Mouse (Mus musculus) stomach, embryonic 15.5 days (tissue): ENCODE results near the gene Nampt. TPM values are rescaled to one million over a fixed set of nuclear protein-coding genes. Genes with fewer than 3 reads are reported as not detected.

Experiments
- ATAC-seq: fragments of 200-750 bp; cut with Nextera tagmentation; 2 replicates; pipeline ENCODE4 v1.8.0; 2017; ENCODE audit warnings: low read depth, moderate number of reproducible peaks, moderate TSS enrichment; ENCODE audit not compliant: insufficient read depth, low FRiP score
- H3K27ac ChIP-seq: fragments of 300-500 bp; sonication (generic); 2 replicates; pipeline ENCODE4 v1.5.1; 2015; ENCODE audit warnings: mild to moderate bottlenecking, inconsistent platforms
- H3K27me3 ChIP-seq: fragments of 300-500 bp; sonication (generic); replicated peaks from 2 replicates; pipeline ENCODE4 v1.6.1; 2015; ENCODE audit warnings: inconsistent platforms
- H3K36me3 ChIP-seq: fragments of 300-500 bp; sonication (generic); 2 replicates; pipeline ENCODE4 v1.6.1; 2015; ENCODE audit warnings: inconsistent platforms
- H3K4me1 ChIP-seq: fragments of 300-500 bp; sonication (generic); 2 replicates; pipeline ENCODE4 v1.6.1; 2015; ENCODE audit warnings: inconsistent platforms
- H3K4me2 ChIP-seq: fragments of 300-500 bp; sonication (generic); 2 replicates; pipeline ENCODE4 v1.6.1; 2015; ENCODE audit warnings: mild to moderate bottlenecking, inconsistent platforms
- H3K4me3 ChIP-seq: fragments of 300-500 bp; sonication (generic); replicated peaks from 2 replicates; pipeline ENCODE4 v1.5.1; 2015; ENCODE audit warnings: inconsistent platforms
- H3K9ac ChIP-seq: fragments of 300-500 bp; sonication (generic); 2 replicates; pipeline ENCODE4 v1.6.1; 2015; ENCODE audit warnings: inconsistent platforms
- H3K9me3 ChIP-seq: fragments of 300-500 bp; sonication (generic); 2 replicates; pipeline ENCODE4 v1.6.1; 2016; ENCODE audit warnings: inconsistent platforms
- WGBS: fragments of 180-500 bp; shearing (Covaris S2); methylation state at CpG from one replicate; pipeline ENCODE4 v1.1.7; 2015; 5-methylcytosine and 5-hydroxymethylcytosine counted together
- polyA plus RNA-seq: library from polyadenylated mRNA; unstranded; fragments of >200 nt; fragmentation: Nextera tagmentation; extraction: Ambion mirVana; gene quantifications from 2 replicates; pipeline ENCODE4 v1.2.1, GENCODE M21; 2015

Gene Nampt
- polyA plus RNA-seq, 1 experiment from 2014 or later, result 22.4 TPM

DNA sequence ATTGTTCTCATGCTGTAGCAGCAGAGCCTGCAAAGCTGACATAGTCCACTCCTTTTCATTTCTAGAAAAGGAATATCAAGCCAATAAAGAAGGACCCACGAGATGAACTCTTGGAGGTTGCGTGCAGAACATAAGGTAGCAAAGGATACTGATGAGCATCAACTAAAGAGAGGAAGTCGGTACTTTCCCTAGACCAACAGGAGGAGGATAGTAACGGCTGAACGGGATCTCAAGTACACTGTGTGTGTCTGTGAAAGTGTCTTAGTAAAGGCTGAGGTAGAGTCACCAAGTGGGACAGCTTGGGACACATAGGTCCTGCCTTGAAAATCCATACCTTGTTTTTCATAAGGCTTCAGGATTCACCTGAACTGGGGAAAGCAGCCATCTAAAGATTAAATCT, 34.4 kb downstream of the Nampt start:
- no peak overlapping the region for H3K9ac ChIP-seq
- no peaks in the 10 kb centered on the region for H3K4me1 ChIP-seq
- no peak overlapping the region for H3K4me3 ChIP-seq
- no peaks in the 10 kb centered on the region for H3K9me3 ChIP-seq
- no peak for ATAC-seq
- 0 out of 2 replicates have a peak, but pooled peaks cover 3% of the 10 kb centered on the region for H3K36me3 ChIP-seq
- H3K27ac ChIP-seq, result no peak overlapping the region
- H3K27me3 ChIP-seq, result no peaks in the 10 kb centered on the region
- no peak overlapping the region for H3K4me2 ChIP-seq
- WGBS, result 95% methylated on average over 5 of the region's 5 CpGs

DNA sequence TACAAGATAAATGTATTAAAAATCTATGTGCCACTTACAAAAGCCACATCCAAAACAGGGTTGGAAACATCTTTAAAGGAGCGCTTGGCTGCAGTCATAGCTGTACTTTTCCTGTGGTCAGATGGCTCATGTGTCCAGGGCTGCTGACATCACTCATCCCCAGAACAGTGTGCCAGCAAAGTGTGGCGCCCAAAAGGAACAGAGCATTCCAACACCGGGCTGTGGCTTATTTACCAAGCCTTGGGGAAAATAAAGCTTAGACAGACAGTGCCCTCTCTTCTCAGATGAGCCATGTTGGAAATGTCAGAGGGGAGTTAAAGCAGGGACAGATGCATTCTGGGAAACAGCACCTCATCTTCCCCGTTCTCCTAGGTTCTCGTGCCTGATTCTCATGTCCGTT, 35.5 kb downstream of the Nampt start:
- 73% methylated on average over 6 of the region's 6 CpGs for WGBS
- no peak overlapping the region for H3K27ac ChIP-seq
- no peaks in the 10 kb centered on the region for H3K4me1 ChIP-seq
- ATAC-seq, result no peak
- H3K9ac ChIP-seq, result no peak overlapping the region
- no peaks in the 10 kb centered on the region for H3K9me3 ChIP-seq
- H3K4me3 ChIP-seq, result no peak overlapping the region
- H3K36me3 ChIP-seq, result 0 out of 2 replicates have a peak, but pooled peaks cover 3% of the 10 kb centered on the region
- H3K27me3 ChIP-seq, result no peaks in the 10 kb centered on the region
- H3K4me2 ChIP-seq, result no peak overlapping the region

DNA sequence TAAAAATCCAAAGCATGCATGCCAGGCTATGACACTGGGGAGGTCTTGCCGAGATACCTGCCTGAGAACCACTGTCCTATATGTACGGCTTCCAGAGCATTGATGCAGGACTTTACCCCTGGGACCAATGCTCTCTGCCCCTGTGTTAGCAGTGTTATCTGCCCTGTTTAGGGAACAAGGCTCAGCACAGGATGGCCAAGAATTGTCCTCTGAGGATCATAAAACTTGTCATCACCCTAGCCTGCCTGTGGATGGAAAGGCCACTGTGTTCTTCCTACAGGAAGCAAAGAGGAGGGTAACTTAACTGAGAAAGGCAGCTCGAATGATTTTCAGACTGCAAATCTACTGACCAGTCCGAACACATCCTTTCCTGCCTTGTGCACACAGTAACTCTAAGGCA, 36.1 kb downstream of the Nampt start:
- Histone ChIP-seq H3K9me3 (no peaks in the 10 kb centered on the region), H3K9ac (no peak overlapping the region), H3K27me3 (no peaks in the 10 kb centered on the region), H3K4me2 (no peak overlapping the region), H3K36me3 (no peaks in the 10 kb centered on the region), H3K4me3 (no peak overlapping the region), H3K27ac (no peak overlapping the region), H3K4me1 (no peaks in the 10 kb centered on the region)
- no peak for ATAC-seq
- WGBS, result 86% methylated on average over 4 of the region's 4 CpGs

DNA sequence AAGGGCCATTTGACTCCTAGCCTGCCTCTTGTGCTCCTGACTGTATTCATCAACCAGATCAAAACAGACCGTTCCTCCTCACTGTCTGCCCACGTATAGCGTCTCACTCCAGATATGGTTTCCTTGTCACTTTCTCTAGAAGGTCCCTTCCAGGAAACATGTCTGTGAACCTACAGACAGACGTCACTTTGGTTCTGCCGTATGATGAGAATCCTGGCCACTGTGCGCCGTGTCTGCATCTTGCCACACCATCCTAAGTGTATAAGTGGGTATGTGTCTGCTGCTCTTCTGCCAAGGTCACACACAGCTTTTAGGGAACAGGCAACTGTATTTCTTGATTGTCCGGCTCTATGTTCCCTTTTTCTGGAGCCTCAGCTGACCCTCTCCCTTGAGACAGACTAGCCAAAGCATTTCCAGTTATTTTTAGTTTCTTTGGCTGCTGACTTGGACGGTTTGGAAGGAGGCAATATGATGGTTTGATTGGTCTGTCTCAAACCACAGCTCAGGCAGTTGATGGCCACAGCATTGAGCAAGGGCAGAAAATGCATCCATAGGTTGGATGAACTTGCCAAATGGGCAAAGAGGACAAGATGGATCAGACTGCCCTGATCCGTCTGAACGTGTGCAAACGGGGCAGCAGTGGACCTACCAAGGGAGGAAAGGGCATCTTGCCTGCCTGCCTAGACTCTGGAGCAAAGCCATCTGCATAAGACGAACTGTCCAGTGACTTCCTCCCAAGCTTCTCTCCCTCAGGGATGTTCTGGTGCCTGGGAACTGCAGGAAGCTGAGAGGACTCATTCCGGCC, 37.6 kb downstream of the Nampt start:
- no peak for ATAC-seq

DNA sequence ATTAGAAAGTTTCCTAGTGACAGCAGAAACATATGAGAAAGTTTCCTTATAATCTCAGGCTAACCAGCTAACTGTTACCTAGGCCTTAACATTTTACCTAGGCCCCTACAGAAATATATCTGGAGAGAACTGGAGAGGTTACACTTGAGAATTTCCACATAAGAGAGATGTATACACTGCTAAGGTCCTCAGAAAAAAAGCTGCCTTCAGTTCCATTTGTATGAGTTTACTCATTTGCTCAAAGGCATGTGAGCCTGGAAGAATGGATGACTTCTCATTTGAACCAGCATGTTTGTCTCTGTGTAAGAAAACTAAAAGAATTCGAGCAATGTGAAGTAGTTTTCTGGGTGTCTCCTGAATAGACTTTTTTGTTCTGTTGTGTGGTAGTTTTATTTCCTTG, 39.1 kb downstream of the Nampt start:
- H3K9me3 ChIP-seq, result no peaks in the 10 kb centered on the region
- no peaks in the 10 kb centered on the region for H3K4me1 ChIP-seq
- H3K9ac ChIP-seq, result no peak overlapping the region
- no peak overlapping the region for H3K4me2 ChIP-seq
- H3K27ac ChIP-seq, result no peak overlapping the region
- H3K4me3 ChIP-seq, result no peak overlapping the region
- no peaks in the 10 kb centered on the region for H3K27me3 ChIP-seq
- WGBS, result 60% methylated on average over 1 of the region's 1 CpGs
- ATAC-seq, result no peak
- H3K36me3 ChIP-seq, result no peaks in the 10 kb centered on the region

More for the DNA sequence above, 37.6 kb downstream of the Nampt start:
- no peaks in the 10 kb centered on the region for H3K27me3 ChIP-seq
- H3K4me1 ChIP-seq, result no peaks in the 10 kb centered on the region
- no peaks in the 10 kb centered on the region for H3K9me3 ChIP-seq
- no peak overlapping the region for H3K9ac ChIP-seq
- WGBS, result 78% methylated on average over 14 of the region's 14 CpGs
- no peak overlapping the region for H3K4me2 ChIP-seq
- H3K27ac ChIP-seq, result no peak overlapping the region
- no peaks in the 10 kb centered on the region for H3K36me3 ChIP-seq
- H3K4me3 ChIP-seq, result no peak overlapping the region

DNA sequence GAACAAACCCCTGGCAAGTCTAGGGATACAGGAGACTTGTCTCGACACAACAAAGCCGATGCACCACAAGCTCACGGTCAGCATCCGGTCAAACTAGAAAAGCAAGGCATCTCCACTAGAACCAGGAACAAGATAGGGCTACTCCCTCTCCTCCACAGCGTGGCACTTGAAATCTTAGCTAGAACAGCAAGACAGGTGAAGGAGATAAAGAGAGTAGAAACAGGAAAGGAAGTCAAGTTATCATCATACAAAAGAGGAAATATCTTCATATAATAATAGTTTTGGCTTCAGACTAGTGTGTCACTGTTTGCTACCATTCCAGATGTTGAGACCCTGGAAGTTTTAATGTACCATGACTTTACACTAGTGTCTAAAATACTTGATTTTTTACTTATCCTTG, 41.5 kb downstream of the Nampt start:
- no peaks in the 10 kb centered on the region for H3K27me3 ChIP-seq
- no peaks in the 10 kb centered on the region for H3K4me1 ChIP-seq
- no peak for ATAC-seq
- H3K4me2 ChIP-seq, result no peak overlapping the region
- no peak overlapping the region for H3K9ac ChIP-seq
- WGBS, result 80% methylated on average over 5 of the region's 5 CpGs
- no peak overlapping the region for H3K4me3 ChIP-seq
- H3K9me3 ChIP-seq, result no peaks in the 10 kb centered on the region
- no peak overlapping the region for H3K27ac ChIP-seq
- H3K36me3 ChIP-seq, result no peaks in the 10 kb centered on the region

DNA sequence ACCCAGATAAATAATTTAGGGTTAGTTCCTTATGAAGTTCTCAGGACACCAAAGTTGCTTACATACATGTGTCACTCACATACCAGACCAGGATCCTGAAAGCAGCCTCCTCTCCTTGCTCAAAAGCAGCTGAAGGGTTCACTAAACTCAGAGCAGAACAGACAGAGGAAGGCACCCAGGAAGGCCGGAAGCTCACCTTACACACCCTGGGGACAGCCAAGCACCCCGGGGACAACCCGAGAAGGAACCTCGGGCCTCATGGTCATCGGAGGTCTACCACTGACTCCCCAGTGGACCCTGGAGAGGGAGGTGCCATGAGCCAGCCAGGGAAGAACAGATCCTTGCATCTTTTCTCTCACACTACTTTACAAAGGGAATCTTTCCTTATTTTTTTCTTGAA, 51.5 kb downstream of the Nampt start:
- no peak overlapping the region for H3K4me2 ChIP-seq
- no peak overlapping the region for H3K4me3 ChIP-seq
- H3K36me3 ChIP-seq, result no peaks in the 10 kb centered on the region
- H3K9me3 ChIP-seq, result no peaks in the 10 kb centered on the region
- 86% methylated on average over 5 of the region's 5 CpGs for WGBS
- no peaks in the 10 kb centered on the region for H3K27me3 ChIP-seq
- H3K4me1 ChIP-seq, result no peaks in the 10 kb centered on the region
- H3K9ac ChIP-seq, result no peak overlapping the region
- no peak for ATAC-seq
- H3K27ac ChIP-seq, result no peak overlapping the region

DNA sequence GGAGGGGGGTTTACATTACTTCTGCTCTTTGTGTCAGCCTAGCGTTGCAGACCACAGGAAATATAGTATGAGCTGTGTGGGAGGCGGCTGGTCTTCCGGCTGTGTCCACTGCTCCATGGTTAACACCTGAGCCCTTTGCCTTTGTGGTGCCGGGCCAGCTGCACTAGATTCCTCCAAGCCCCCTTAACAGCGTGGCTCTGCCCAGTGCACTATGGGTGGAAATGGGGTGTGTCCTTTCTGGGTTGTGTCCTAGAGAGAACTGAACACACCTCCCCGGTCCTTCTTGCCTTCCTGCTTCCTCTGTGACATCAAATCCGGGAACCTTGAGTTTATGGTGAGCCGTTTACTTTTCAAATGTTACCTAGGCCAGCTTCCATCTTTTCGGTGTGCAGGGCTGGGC, 58.2 kb downstream of the Nampt start:
- Histone ChIP-seq H3K36me3 (no peaks in the 10 kb centered on the region), H3K9me3 (no peaks in the 10 kb centered on the region), H3K4me2 (no peak overlapping the region), H3K9ac (no peak overlapping the region), H3K27ac (no peak overlapping the region), H3K27me3 (no peaks in the 10 kb centered on the region), H3K4me1 (no peaks in the 10 kb centered on the region), H3K4me3 (no peak overlapping the region)
- no peak for ATAC-seq
- 87% methylated on average over 9 of the region's 9 CpGs for WGBS

DNA sequence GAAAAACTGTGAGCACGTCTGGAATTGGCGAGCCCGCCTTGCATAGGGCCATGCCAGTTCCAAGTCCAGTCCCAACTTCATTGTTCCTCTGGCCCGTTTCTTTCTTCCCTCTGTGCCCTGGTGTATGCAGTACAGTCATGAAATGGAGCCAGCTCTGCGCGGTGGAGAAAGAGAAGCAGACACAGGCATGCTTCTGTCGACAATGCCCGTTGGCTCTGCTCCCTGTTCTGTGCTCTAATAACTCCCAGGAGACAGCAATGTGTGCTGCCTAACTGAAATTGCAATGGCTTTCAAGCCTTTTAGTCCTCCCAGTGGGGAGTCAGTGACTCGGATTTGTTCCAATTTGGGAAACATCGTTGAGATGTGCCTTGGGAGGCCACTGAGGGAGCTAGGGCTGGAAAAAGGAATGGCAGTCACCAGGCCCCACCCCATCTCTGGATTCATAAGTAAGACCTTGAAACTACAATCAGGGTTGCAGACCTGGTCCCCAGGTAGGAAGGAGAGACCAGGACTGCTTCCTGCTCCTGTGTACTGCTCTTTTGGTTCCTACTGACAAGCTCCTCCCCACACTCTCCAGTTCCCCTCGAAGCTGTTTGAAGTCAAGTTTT, 58.7 kb downstream of the Nampt start:
- Histone ChIP-seq H3K9ac (no peak overlapping the region), H3K4me1 (no peaks in the 10 kb centered on the region), H3K4me2 (no peak overlapping the region), H3K4me3 (no peak overlapping the region), H3K9me3 (no peaks in the 10 kb centered on the region), H3K27me3 (no peaks in the 10 kb centered on the region), H3K27ac (no peak overlapping the region), H3K36me3 (no peaks in the 10 kb centered on the region)
- WGBS, result 83% methylated on average over 11 of the region's 11 CpGs
- no peak for ATAC-seq

DNA sequence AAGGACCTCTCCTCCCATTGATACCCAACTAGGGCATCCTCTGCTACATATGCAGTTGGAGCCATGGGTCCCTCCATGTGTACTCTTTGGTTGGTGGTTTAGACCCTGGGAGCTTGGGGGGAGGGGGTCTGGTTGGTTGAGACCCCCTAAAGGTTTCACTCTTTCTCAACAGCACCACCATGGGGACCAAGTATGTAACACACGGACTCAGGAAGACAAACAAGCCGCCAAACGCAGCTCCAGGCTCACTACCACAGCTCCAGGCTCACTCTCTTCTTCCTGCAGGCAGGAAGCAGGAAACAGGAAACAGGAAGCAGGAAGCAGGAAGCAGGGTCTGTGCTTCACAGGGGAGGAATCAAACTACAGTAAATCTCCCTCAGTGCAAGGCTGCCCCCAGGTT, 60.0 kb downstream of the Nampt start:
- Histone ChIP-seq H3K27ac (no peak overlapping the region), H3K4me3 (no peak overlapping the region), H3K9ac (no peak overlapping the region), H3K4me1 (no peaks in the 10 kb centered on the region), H3K27me3 (no peaks in the 10 kb centered on the region), H3K9me3 (no peaks in the 10 kb centered on the region), H3K4me2 (no peak overlapping the region), H3K36me3 (no peaks in the 10 kb centered on the region)
- 89% methylated on average over 3 of the region's 3 CpGs for WGBS
- ATAC-seq, result no peak

DNA sequence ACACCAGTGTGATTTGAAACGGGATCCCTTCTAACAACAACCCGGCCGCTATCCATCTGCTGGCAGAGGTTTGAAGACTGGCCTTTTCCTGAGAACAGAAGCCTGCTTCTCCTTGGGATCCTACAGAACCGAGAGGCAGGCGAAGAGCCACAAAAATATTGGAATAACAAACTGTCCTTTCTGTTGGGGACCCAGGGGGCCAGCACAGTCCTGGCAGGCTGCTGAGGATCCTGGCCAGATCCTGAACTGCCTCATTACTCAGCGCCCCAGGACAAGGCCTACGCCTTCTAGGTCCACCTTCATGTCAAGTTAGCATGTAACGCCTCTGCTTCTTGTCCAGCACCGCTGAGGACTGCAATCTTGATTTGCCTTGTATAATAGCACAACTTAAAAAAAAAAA, 65.0 kb downstream of the Nampt start:
- no peaks in the 10 kb centered on the region for H3K4me1 ChIP-seq
- ATAC-seq, result no peak
- WGBS, result 70% methylated on average over 9 of the region's 9 CpGs

DNA sequence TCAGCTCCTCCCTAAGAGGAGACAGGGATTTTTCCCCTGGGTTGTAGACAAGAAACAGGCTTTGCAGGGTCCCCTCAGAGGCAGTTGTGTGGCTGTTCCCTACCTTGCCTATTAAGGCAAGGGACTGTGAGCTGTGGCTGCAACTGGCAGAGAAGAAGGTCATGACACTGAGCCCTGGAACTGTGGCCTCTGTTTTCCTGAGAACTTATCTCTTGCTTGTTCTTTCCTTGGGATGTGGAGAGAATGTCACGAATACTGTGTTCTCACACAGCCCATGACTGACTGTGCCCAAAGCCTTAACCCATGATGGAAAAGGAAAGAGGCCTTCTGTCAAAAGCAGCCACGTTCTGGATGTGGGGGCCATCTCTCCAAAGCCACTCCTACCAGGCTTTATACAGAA, 65.7 kb downstream of the Nampt start:
- no peaks in the 10 kb centered on the region for H3K9me3 ChIP-seq
- no peaks in the 10 kb centered on the region for H3K27me3 ChIP-seq
- 60% methylated on average over 2 of the region's 2 CpGs for WGBS
- no peak overlapping the region for H3K4me2 ChIP-seq
- H3K4me3 ChIP-seq, result no peak overlapping the region
- H3K27ac ChIP-seq, result no peak overlapping the region
- no peak overlapping the region for H3K9ac ChIP-seq
- no peaks in the 10 kb centered on the region for H3K36me3 ChIP-seq
- no peaks in the 10 kb centered on the region for H3K4me1 ChIP-seq
- no peak for ATAC-seq

More for the DNA sequence above, 65.0 kb downstream of the Nampt start:
- Histone ChIP-seq H3K27me3 (no peaks in the 10 kb centered on the region), H3K9me3 (no peaks in the 10 kb centered on the region), H3K4me3 (no peak overlapping the region), H3K9ac (no peak overlapping the region), H3K36me3 (no peaks in the 10 kb centered on the region), H3K4me2 (no peak overlapping the region), H3K27ac (no peak overlapping the region)
